Mouse (Mus musculus): ENCODE results near the gene Rapgef4. TPM values are rescaled to one million over a fixed set of nuclear protein-coding genes. Genes with fewer than 3 reads are reported as not detected.

The Rapgef4 gene
- polyA plus RNA-seq, 1 experiment, result not detected

DNA sequence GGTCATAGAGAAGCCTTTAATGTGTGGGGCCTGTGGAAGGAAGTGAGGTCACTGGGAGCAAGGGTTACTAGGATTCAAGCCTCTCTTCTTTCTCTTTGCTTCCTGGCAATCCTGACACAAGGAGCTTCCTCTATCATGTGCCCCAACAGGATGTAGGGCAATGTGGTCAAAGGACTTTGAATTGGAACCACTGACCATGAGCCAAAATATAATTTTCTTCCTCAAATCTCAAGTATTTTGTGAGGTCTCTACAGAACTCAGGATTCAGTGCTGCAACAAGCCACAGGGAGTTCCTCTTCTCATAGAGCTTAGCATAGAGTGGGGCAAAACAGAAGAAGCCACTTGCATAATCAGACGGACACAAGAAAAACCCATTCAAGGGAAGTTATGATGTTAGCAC is 279.7 kb downstream of the Rapgef4 start:
- TF ChIP-seq POLR2A (IDR thresholded peaks at IDR 0.05; ENCODE audit: insufficient read depth, low read depth, low read length), result no peak
- TF ChIP-seq CTCF (IDR thresholded peaks at IDR 0.05; ENCODE audit: insufficient read depth, low read depth, low read length), result no peak
- Histone ChIP-seq H3K27ac (ENCODE audit: insufficient read depth, low read depth, low read length) (no peak overlapping the region), H3K4me1 (ENCODE audit: control insufficient read depth, insufficient read depth, low read length) (0 out of 2 replicates have a peak, but pooled peaks cover 2% of the 10 kb centered on the region), H3K4me3 (ENCODE audit: insufficient read depth, low read depth, low read length) (no peak overlapping the region)
- 100% methylated on average over 1 of the region's 1 CpGs for WGBS

DNA sequence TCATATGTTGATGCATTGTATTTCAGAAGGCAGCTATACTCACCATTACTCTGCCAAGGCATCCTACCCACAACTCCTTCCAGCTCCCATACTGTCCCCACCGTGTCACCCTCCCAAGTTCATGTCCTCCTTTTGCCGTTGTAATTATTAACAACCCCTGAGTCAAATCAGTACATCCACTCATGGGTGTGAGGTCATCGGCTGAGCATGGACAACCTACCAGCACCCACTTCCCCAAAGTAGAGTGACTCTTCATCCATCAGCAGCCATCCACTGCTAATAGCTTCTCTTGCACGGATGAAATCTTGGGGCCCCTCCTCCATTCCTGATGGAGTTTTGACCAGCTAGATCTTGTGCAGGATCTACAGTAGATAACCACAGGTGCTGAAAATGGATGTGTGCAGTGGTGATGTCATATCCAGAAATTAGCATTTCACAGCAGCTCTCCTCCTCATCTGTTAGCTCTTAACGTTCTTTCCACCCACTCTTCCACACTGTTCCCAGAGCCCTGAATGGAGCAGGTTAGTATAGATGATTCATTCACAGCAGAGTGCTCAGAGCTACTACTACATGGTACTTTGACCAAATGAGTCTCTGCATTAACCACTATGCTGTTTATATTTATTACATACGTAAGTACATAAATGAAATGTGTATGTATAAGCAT is 281.9 kb downstream of the Rapgef4 start:
- 77% methylated on average over 6 of the region's 6 CpGs for WGBS
- Histone ChIP-seq H3K4me3 (ENCODE audit: insufficient read depth, low read depth, low read length) (no peak overlapping the region), H3K27ac (ENCODE audit: insufficient read depth, low read depth, low read length) (no peak overlapping the region), H3K4me1 (ENCODE audit: control insufficient read depth, insufficient read depth, low read length) (no peaks in the 10 kb centered on the region)
- TF ChIP-seq CTCF (IDR thresholded peaks at IDR 0.05; ENCODE audit: insufficient read depth, low read depth, low read length) (no peak), POLR2A (IDR thresholded peaks at IDR 0.05; ENCODE audit: insufficient read depth, low read depth, low read length) (no peak)

DNA sequence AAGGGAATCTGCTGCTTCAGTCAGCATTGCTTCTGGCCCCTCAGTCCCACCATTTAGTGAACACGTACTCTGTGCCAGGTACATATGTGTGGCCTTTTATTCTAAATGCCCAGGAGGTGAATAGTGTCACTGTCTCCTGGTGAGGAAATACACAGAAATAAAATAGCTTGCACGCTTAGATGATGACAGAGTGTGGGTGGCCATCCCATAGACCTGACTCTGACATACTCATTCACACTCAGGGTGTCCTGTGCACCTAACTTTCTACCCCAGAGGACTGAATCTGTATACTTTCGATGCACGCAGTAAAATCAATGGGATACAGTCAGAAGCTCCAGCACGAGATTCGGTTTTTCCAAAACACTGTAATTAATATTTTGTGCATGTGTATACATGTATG is 286.4 kb downstream of the Rapgef4 start:
- peaks cover 2% of the 10 kb centered on the region for H3K4me1 ChIP-seq (ENCODE audit: control insufficient read depth, insufficient read depth, low read length)
- TF ChIP-seq CTCF (IDR thresholded peaks at IDR 0.05; ENCODE audit: insufficient read depth, low read depth, low read length), result no peak
- H3K27ac ChIP-seq (ENCODE audit: insufficient read depth, low read depth, low read length), result no peak overlapping the region
- H3K4me3 ChIP-seq (ENCODE audit: insufficient read depth, low read depth, low read length), result no peak overlapping the region
- WGBS, result 92% methylated on average over 6 of the region's 6 CpGs

DNA sequence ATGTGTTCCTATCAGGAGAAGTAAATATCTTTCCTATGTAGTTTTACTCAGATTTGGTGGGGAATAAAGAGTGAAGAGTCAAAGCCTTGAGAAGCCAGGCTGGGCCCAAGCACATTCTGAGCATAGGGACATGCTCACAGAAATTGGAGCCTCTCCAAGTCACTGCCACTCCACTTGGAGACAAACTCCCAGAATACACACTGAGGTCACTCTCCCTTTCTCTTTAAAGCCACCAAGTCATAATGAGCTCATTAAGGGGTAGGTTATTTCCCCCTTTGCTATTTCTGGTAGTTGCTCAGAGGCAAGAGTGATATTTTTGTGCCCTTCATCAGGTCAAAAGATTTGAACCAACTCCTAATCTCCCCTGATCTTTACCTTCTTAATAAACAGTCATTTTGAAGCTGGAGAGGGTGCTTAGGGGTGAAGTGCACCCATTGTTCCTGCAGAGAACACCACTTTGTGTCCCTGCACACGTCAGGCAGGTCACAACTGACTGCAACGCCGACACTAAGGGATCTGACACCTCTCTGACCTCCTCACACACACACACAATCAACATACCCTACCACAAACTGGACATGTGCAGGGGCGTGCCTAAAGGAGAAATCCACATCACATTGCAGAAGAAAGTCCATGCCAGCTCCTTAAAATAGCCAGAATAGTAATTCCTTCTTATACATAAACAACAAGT is 288.8 kb downstream of the Rapgef4 start:
- Histone ChIP-seq H3K4me1 (ENCODE audit: control insufficient read depth, insufficient read depth, low read length) (peaks cover 2% of the 10 kb centered on the region), H3K4me3 (ENCODE audit: insufficient read depth, low read depth, low read length) (no peak overlapping the region), H3K27ac (ENCODE audit: insufficient read depth, low read depth, low read length) (peak overlapping the region; percentile 29; the same call in 1 of the 2 replicates)
- WGBS, result 70% methylated on average over 4 of the region's 4 CpGs
- TF ChIP-seq POLR2A (IDR thresholded peaks at IDR 0.05; ENCODE audit: insufficient read depth, low read depth, low read length), result no peak
- no peak for TF ChIP-seq CTCF (IDR thresholded peaks at IDR 0.05; ENCODE audit: insufficient read depth, low read depth, low read length)

DNA sequence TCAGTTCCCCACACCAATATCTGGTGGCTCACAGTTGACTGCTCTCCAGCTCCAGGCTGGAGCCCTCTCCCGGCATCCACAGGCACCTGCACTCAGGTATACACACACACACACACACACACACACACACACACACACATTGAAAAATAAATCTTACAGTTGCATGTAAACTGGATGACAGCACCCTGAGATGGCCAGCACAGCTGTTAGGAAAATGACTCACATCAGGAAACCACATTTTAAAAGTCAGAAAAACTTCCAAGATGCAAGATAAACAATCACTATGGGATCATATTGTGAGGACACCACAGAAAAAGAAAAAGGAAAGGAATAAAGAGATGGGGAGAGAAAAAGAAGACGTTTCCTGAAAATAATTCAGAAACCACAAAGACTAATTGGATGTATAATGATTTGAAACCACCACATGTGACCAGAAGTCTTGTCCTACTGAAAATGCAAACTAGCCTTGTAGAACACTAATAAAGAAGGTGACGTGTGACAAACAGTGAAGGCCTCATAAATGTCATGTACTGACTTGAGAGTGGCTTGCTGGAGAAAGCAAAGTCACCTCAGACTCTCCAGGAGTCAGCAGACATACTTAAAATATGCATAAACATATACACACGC is 297.3 kb downstream of the Rapgef4 start:
- TF ChIP-seq POLR2A (IDR thresholded peaks at IDR 0.05; ENCODE audit: insufficient read depth, low read depth, low read length), result no peak
- no peak for TF ChIP-seq CTCF (IDR thresholded peaks at IDR 0.05; ENCODE audit: insufficient read depth, low read depth, low read length)
- H3K4me1 ChIP-seq (ENCODE audit: control insufficient read depth, insufficient read depth, low read length), result no peaks in the 10 kb centered on the region
- 92% methylated on average over 4 of the region's 4 CpGs for WGBS
- H3K27ac ChIP-seq (ENCODE audit: insufficient read depth, low read depth, low read length), result no peak overlapping the region
- H3K4me3 ChIP-seq (ENCODE audit: insufficient read depth, low read depth, low read length), result no peak overlapping the region

DNA sequence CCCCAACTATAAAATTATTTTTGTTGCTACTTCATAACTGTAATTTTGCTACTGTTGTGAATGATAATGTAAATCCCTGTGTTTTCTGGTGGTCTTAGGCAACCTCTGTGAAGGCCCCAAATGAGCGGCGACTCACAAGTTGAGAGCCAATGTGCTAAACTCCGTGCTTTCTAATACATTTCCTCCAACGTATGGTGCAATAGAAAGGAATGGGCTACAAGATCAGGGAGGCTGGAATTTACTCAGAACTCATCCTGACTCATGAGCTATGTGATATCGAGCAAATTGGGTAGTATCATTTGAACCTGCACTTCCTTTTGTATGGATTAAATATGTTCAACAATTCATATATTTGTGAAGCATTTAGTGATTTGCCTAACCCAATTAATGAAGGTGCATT is 299.5 kb downstream of the Rapgef4 start:
- H3K27ac ChIP-seq (ENCODE audit: insufficient read depth, low read depth, low read length), result no peak overlapping the region

DNA sequence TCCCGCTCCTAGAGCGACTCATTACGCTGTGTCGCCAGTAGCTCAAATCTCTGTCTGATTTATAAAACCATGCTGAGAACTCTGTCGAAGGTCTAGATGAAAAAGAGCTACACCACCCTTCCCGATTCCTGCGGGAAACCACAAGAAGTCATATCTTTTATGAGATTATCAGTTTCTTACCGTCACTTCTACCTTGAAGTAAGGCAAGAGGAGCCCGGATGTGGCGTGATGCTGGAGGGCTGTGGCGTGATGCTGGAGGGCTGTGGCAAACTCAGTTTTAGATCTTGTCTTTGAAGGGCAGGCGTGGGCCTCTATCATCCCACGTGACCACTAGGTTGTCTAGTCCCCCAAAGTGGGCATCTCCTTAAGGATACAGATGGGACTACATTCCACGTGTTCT is 300.9 kb downstream of the Rapgef4 start:
- TF ChIP-seq POLR2A (IDR thresholded peaks at IDR 0.05; ENCODE audit: insufficient read depth, low read depth, low read length) (no peak), CTCF (IDR thresholded peaks at IDR 0.05; ENCODE audit: insufficient read depth, low read depth, low read length) (no peak)
- H3K4me1 ChIP-seq (ENCODE audit: control insufficient read depth, insufficient read depth, low read length), result peaks cover 4% of the 10 kb centered on the region; the same call in 1 of the 2 replicates
- no peak overlapping the region for H3K27ac ChIP-seq (ENCODE audit: insufficient read depth, low read depth, low read length)
- H3K4me3 ChIP-seq (ENCODE audit: insufficient read depth, low read depth, low read length), result no peak overlapping the region
- WGBS, result 96% methylated on average over 14 of the region's 14 CpGs

More for the DNA sequence above, 299.5 kb downstream of the Rapgef4 start:
- no peak overlapping the region for H3K4me3 ChIP-seq (ENCODE audit: insufficient read depth, low read depth, low read length)
- 95% methylated on average over 5 of the region's 5 CpGs for WGBS
- H3K4me1 ChIP-seq (ENCODE audit: control insufficient read depth, insufficient read depth, low read length), result peaks cover 4% of the 10 kb centered on the region; the same call in 1 of the 2 replicates
- TF ChIP-seq POLR2A (IDR thresholded peaks at IDR 0.05; ENCODE audit: insufficient read depth, low read depth, low read length) (no peak), CTCF (IDR thresholded peaks at IDR 0.05; ENCODE audit: insufficient read depth, low read depth, low read length) (no peak)

DNA sequence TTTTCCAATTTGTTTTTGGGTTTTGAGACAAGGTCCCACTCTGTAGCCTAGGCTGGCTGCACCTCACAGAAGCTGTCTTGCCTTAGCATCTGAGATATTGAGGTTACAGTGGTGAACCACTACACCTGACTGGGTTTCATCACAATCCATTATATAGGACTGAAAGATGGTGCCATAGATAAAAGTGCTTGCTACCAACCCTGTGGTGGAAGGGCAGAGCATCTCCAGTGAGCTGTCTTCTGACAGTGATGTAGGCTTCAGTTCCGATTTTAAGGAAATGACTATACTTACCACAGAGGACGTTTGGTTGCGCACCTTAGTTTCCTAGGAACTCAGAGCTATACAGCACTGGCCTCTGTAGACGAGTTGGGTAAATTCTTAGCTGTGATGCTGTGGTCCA is 301.7 kb downstream of the Rapgef4 start:
- Histone ChIP-seq H3K4me1 (ENCODE audit: control insufficient read depth, insufficient read depth, low read length) (peaks cover 4% of the 10 kb centered on the region; the same call in 1 of the 2 replicates), H3K27ac (ENCODE audit: insufficient read depth, low read depth, low read length) (no peak overlapping the region), H3K4me3 (ENCODE audit: insufficient read depth, low read depth, low read length) (no peak overlapping the region)
- TF ChIP-seq CTCF (IDR thresholded peaks at IDR 0.05; ENCODE audit: insufficient read depth, low read depth, low read length) (no peak), POLR2A (IDR thresholded peaks at IDR 0.05; ENCODE audit: insufficient read depth, low read depth, low read length) (no peak)
- 89% methylated on average over 4 of the region's 4 CpGs for WGBS

DNA sequence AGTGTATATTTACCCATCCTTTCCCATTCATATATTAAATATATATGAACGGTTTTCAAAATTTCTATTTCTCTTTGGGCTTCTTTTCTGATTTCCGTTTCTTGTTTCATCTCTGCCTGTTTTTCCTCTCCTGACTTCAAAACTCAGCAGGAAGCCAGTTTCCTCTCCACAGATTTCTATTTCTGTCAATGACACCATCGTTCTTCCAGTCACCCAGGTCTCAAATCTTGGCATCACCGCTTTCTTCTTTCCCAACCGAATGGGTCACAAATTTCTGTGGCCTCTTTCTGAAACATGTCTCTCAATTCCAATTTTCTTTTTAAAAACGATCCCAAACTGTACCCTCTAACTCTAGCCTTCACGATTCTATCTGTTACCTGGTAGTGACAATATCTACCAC is 303.6 kb downstream of the Rapgef4 start:
- 77% methylated on average over 7 of the region's 7 CpGs for WGBS
- Histone ChIP-seq H3K4me3 (ENCODE audit: insufficient read depth, low read depth, low read length) (no peak overlapping the region), H3K27ac (ENCODE audit: insufficient read depth, low read depth, low read length) (no peak overlapping the region), H3K4me1 (ENCODE audit: control insufficient read depth, insufficient read depth, low read length) (peaks cover 6% of the 10 kb centered on the region; the same call in 1 of the 2 replicates)
- no peak for TF ChIP-seq POLR2A (IDR thresholded peaks at IDR 0.05; ENCODE audit: insufficient read depth, low read depth, low read length)
- no peak for TF ChIP-seq CTCF (IDR thresholded peaks at IDR 0.05; ENCODE audit: insufficient read depth, low read depth, low read length)

All from olfactory bulb, adult 2 months (tissue).